Mouse (Mus musculus) neural tube, embryonic 11.5 days (tissue): ENCODE measurements around the gene Ccdc40. TPM values are rescaled to one million over a fixed set of nuclear protein-coding genes. Genes with fewer than 3 reads are reported as not detected.

Experiments
- ATAC-seq: fragments of 200-750 bp; cut with Nextera tagmentation; 2 replicates; pipeline ENCODE4 v1.8.0; 2017; ENCODE audit warnings: moderate number of reproducible peaks, mild to moderate bottlenecking, moderate TSS enrichment, moderate library complexity; ENCODE audit not compliant: insufficient read depth, low FRiP score, low TSS enrichment
- DNase-seq: peaks from one replicate; pipeline ENCODE4 v3.0.0-alpha.2; 2015; ENCODE audit warnings: low spot score
- H3K27ac ChIP-seq: fragments of 300-500 bp; sonication (generic); 2 replicates; pipeline ENCODE4 v1.5.1; 2014; ENCODE audit warnings: low read depth, mild to moderate bottlenecking, low read length
- H3K27me3 ChIP-seq: fragments of 300-500 bp; sonication (generic); 2 replicates; pipeline ENCODE4 v1.6.1; 2014; ENCODE audit warnings: mild to moderate bottlenecking, low read length, mixed read lengths; ENCODE audit not compliant: control insufficient read depth, insufficient read depth
- H3K36me3 ChIP-seq: fragments of 300-500 bp; sonication (generic); 2 replicates; pipeline ENCODE4 v1.6.1; 2014; ENCODE audit warnings: mild to moderate bottlenecking, low read length, moderate library complexity, mixed read lengths; ENCODE audit not compliant: control insufficient read depth, insufficient read depth
- H3K4me1 ChIP-seq: fragments of 300-500 bp; sonication (generic); 2 replicates; pipeline ENCODE4 v1.6.1; 2014; ENCODE audit warnings: low read length, mixed read lengths; ENCODE audit not compliant: control insufficient read depth, insufficient read depth
- H3K4me2 ChIP-seq: fragments of 300-500 bp; sonication (generic); 2 replicates; pipeline ENCODE4 v1.6.1; 2014; ENCODE audit warnings: low read depth, mild to moderate bottlenecking, moderate library complexity
- H3K4me3 ChIP-seq: fragments of 300-500 bp; sonication (generic); 2 replicates; pipeline ENCODE4 v1.5.1; 2014; ENCODE audit warnings: low read depth, low read length
- H3K9ac ChIP-seq: fragments of 300-500 bp; sonication (generic); 2 replicates; pipeline ENCODE4 v1.6.1; 2014; ENCODE audit warnings: mild to moderate bottlenecking, low read length
- H3K9me3 ChIP-seq: fragments of 300-500 bp; sonication (generic); 2 replicates; pipeline ENCODE4 v1.6.1; 2016; ENCODE audit warnings: low read length; ENCODE audit not compliant: control insufficient read depth
- WGBS: fragments of 180-500 bp; shearing (Covaris S2); extraction: QIAGEN DNeasy Blood & Tissue Kit; methylation state at CpG from one replicate; pipeline ENCODE4 v1.1.7; 2014; 5-methylcytosine and 5-hydroxymethylcytosine counted together
- polyA plus RNA-seq: library from polyadenylated mRNA; unstranded; fragments of >200 nt; fragmentation: Nextera tagmentation; extraction: Ambion mirVana; gene quantifications from 2 replicates; pipeline ENCODE4 v1.2.1, GENCODE M21; 2014

The Ccdc40 gene
- polyA plus RNA-seq, 1 experiment from 2014 or later = 15.3 TPM

GRCm38 (mm10) chr11:119213166-119213885, 15.0 kb upstream of the Ccdc40 start:
- ATAC-seq = no peak
- Histone ChIP-seq H3K36me3 (peaks cover 4% of the 10 kb centered on the region; the same call in 1 of the 2 replicates), H3K9me3 (no peaks in the 10 kb centered on the region), H3K27ac (no peak overlapping the region), H3K4me2 (no peak overlapping the region), H3K27me3 (no peaks in the 10 kb centered on the region), H3K4me1 (peaks cover 28% of the 10 kb centered on the region), H3K4me3 (no peak overlapping the region), H3K9ac (no peak overlapping the region)
- 61% methylated on average over 19 of the region's 19 CpGs for WGBS
- no peak for DNase-seq

- Histone ChIP-seq H3K4me3 (no peak overlapping the region), H3K27ac (peak overlapping the region; percentile 90), H3K4me2 (peak overlapping the region; percentile 31), H3K9ac (peak overlapping the region; percentile 52), H3K27me3 (no peaks in the 10 kb centered on the region), H3K9me3 (no peaks in the 10 kb centered on the region), H3K4me1 (peaks cover 35% of the 10 kb centered on the region), H3K36me3 (peaks cover 2% of the 10 kb centered on the region; the same call in 1 of the 2 replicates)
- peak; percentile 66; the same call in 1 of the 2 replicates for ATAC-seq
- peak; percentile 65 for DNase-seq
- 19% methylated on average over 18 of the region's 18 CpGs for WGBS
Measured at GRCm38 (mm10) chr11:119215038-119215904, 13.1 kb upstream of the Ccdc40 start.

GRCm38 (mm10) chr11:119215905-119216507, 12.4 kb upstream of the Ccdc40 start:
- Histone ChIP-seq H3K4me2 (peak overlapping the region; percentile 31; the same call in 1 of the 2 replicates), H3K4me1 (peaks cover 39% of the 10 kb centered on the region), H3K36me3 (peaks cover 2% of the 10 kb centered on the region; the same call in 1 of the 2 replicates), H3K27ac (peak overlapping the region; percentile 90), H3K9ac (peak overlapping the region; percentile 52; the same call in 1 of the 2 replicates), H3K4me3 (no peak overlapping the region), H3K9me3 (no peaks in the 10 kb centered on the region), H3K27me3 (no peaks in the 10 kb centered on the region)
- 46% methylated on average over 9 of the region's 9 CpGs for WGBS
- DNase-seq (no peak), ATAC-seq (no peak)

- no peak overlapping the region for H3K4me2 ChIP-seq
- WGBS = 92% methylated on average over 6 of the region's 6 CpGs
- no peak overlapping the region for H3K27ac ChIP-seq
- H3K9ac ChIP-seq = no peak overlapping the region
- no peaks in the 10 kb centered on the region for H3K36me3 ChIP-seq
- H3K27me3 ChIP-seq = no peaks in the 10 kb centered on the region
- H3K9me3 ChIP-seq = no peaks in the 10 kb centered on the region
- ATAC-seq (no peak), DNase-seq (no peak)
- peaks cover 39% of the 10 kb centered on the region for H3K4me1 ChIP-seq
- H3K4me3 ChIP-seq = no peak overlapping the region
Measured at GRCm38 (mm10) chr11:119217861-119218260, 10.5 kb upstream of the Ccdc40 start.

GRCm38 (mm10) chr11:119219816-119220465, 8.4 kb upstream of the Ccdc40 start:
- no peak overlapping the region for H3K4me2 ChIP-seq
- H3K4me3 ChIP-seq = no peak overlapping the region
- no peak for DNase-seq
- H3K27me3 ChIP-seq = no peaks in the 10 kb centered on the region
- no peak overlapping the region for H3K27ac ChIP-seq
- no peak overlapping the region for H3K9ac ChIP-seq
- peaks cover 27% of the 10 kb centered on the region for H3K4me1 ChIP-seq
- no peaks in the 10 kb centered on the region for H3K9me3 ChIP-seq
- ATAC-seq = no peak
- WGBS = 14% methylated on average over 17 of the region's 17 CpGs
- H3K36me3 ChIP-seq = no peaks in the 10 kb centered on the region

- no peaks in the 10 kb centered on the region for H3K36me3 ChIP-seq
- no peaks in the 10 kb centered on the region for H3K27me3 ChIP-seq
- H3K4me3 ChIP-seq = no peak overlapping the region
- peaks cover 28% of the 10 kb centered on the region for H3K4me1 ChIP-seq
- no peak for ATAC-seq
- WGBS = 45% methylated on average over 10 of the region's 11 CpGs
- H3K27ac ChIP-seq = no peak overlapping the region
- DNase-seq = no peak
- H3K4me2 ChIP-seq = no peak overlapping the region
- H3K9me3 ChIP-seq = no peaks in the 10 kb centered on the region
- no peak overlapping the region for H3K9ac ChIP-seq
Measured at GRCm38 (mm10) chr11:119221812-119222510, 6.4 kb upstream of the Ccdc40 start.

GRCm38 (mm10) chr11:119223124-119223890, 5.1 kb upstream of the Ccdc40 start:
- H3K9me3 ChIP-seq = no peaks in the 10 kb centered on the region
- no peak overlapping the region for H3K4me2 ChIP-seq
- H3K27ac ChIP-seq = no peak overlapping the region; the same call in 1 of the 2 replicates
- ATAC-seq = no peak
- peaks cover 32% of the 10 kb centered on the region for H3K4me1 ChIP-seq
- DNase-seq = no peak
- H3K9ac ChIP-seq = no peak overlapping the region
- no peak overlapping the region for H3K4me3 ChIP-seq
- WGBS = 89% methylated on average over 20 of the region's 20 CpGs
- H3K36me3 ChIP-seq = no peaks in the 10 kb centered on the region
- no peaks in the 10 kb centered on the region for H3K27me3 ChIP-seq
